Mouse (Mus musculus) neural tube, embryonic 10.5 days (tissue): ENCODE data around the gene Tex2.
"Not testable (repeated sequence)": the region's sequence is repeated elsewhere in the genome, so short reads cannot be mapped to it uniquely, and the experiment has no call there.

Experiments
- DNase-seq: peaks from one replicate; pipeline ENCODE4 v3.0.0-alpha.2; 2017; ENCODE audit warnings: low spot score; ENCODE audit errors: extremely low spot score

Gene Tex2

GRCm38 (mm10) chr11:106622056-106622455, 8.8 kb upstream of the Tex2 start:
- DNase-seq = no peak

- DNase-seq = not testable (repeated sequence)
Observed at GRCm38 (mm10) chr11:106618768-106619167, 5.5 kb upstream of the Tex2 start.

- no peak for DNase-seq
Observed at GRCm38 (mm10) chr11:106617821-106618580, 4.8 kb upstream of the Tex2 start.

- DNase-seq = no peak
Observed at GRCm38 (mm10) chr11:106615561-106615960, 2.3 kb upstream of the Tex2 start.

- DNase-seq = no peak
Observed at GRCm38 (mm10) chr11:106614339-106614645, 1.1 kb upstream of the Tex2 start.

- DNase-seq = no peak
Observed at GRCm38 (mm10) chr11:106613638-106614338, 565 bp upstream of the Tex2 start.

- DNase-seq = no peak
Observed at GRCm38 (mm10) chr11:106612209-106612960, 838 bp downstream of the Tex2 start.

- DNase-seq = no peak
Observed at GRCm38 (mm10) chr11:106609731-106610130, 3.5 kb downstream of the Tex2 start.

GRCm38 (mm10) chr11:106607316-106607715, 5.9 kb downstream of the Tex2 start:
- DNase-seq = no peak

GRCm38 (mm10) chr11:106606042-106606441, 7.2 kb downstream of the Tex2 start:
- no peak for DNase-seq

GRCm38 (mm10) chr11:106603230-106603629, 10.0 kb downstream of the Tex2 start:
- DNase-seq = no peak

GRCm38 (mm10) chr11:106600124-106600523, 13.1 kb downstream of the Tex2 start:
- DNase-seq = no peak

- no peak for DNase-seq
Observed at GRCm38 (mm10) chr11:106599345-106599744, 13.9 kb downstream of the Tex2 start.

GRCm38 (mm10) chr11:106598339-106598738, 14.9 kb downstream of the Tex2 start:
- DNase-seq = no peak

- no peak for DNase-seq
Observed at GRCm38 (mm10) chr11:106597737-106598330, 15.4 kb downstream of the Tex2 start.

GRCm38 (mm10) chr11:106591183-106591582, 22.0 kb downstream of the Tex2 start:
- no peak for DNase-seq

- DNase-seq = no peak
Observed at GRCm38 (mm10) chr11:106590143-106590542, 23.1 kb downstream of the Tex2 start.

- no peak for DNase-seq
Observed at GRCm38 (mm10) chr11:106588781-106589180, 24.4 kb downstream of the Tex2 start.

- DNase-seq = no peak
Observed at GRCm38 (mm10) chr11:106587786-106588519, 25.3 kb downstream of the Tex2 start.

GRCm38 (mm10) chr11:106583801-106584200, 29.4 kb downstream of the Tex2 start:
- DNase-seq = no peak

GRCm38 (mm10) chr11:106581357-106581756, 31.9 kb downstream of the Tex2 start:
- DNase-seq = no peak
